Mouse (Mus musculus) lung, postnatal 0 days (tissue): Measurements from ENCODE around the gene Gm37240.

Source experiments
- CTCF ChIP-seq: IDR thresholded peaks from 2 replicates; pipeline ENCODE4 v1.5.1; 2016; ENCODE audit warnings: antibody characterized with exemption, mild to moderate bottlenecking
- EP300 ChIP-seq: IDR thresholded peaks from 2 replicates; pipeline ENCODE4 v1.6.1; 2016; ENCODE audit warnings: antibody characterized with exemption, mild to moderate bottlenecking, control low read depth

DNA sequence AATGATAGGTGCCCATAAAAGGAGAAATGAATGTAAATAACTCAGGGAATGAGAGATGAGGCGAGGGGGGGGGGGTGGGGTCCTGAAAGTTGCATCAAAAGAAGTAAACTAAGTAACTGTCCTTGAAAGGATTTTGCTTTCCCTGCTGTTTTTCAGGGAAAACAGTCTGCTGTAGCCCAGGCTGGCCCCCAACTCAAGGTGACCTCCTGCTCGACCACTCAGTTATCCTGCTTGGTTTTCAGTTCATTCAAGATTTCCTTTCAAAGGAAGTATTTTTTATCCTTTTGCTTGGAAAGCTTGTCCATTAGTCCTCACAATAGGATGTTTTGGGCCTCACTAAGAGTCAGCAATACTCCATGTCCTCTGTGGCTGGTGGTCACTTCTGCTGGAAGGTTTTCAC is 547.4 kb downstream of the Gm37240 start:
- TF ChIP-seq CTCF (no peak), EP300 (no peak)
